Mouse (Mus musculus): Measurements from ENCODE around the gene Dbt.

The Dbt gene

DNA sequence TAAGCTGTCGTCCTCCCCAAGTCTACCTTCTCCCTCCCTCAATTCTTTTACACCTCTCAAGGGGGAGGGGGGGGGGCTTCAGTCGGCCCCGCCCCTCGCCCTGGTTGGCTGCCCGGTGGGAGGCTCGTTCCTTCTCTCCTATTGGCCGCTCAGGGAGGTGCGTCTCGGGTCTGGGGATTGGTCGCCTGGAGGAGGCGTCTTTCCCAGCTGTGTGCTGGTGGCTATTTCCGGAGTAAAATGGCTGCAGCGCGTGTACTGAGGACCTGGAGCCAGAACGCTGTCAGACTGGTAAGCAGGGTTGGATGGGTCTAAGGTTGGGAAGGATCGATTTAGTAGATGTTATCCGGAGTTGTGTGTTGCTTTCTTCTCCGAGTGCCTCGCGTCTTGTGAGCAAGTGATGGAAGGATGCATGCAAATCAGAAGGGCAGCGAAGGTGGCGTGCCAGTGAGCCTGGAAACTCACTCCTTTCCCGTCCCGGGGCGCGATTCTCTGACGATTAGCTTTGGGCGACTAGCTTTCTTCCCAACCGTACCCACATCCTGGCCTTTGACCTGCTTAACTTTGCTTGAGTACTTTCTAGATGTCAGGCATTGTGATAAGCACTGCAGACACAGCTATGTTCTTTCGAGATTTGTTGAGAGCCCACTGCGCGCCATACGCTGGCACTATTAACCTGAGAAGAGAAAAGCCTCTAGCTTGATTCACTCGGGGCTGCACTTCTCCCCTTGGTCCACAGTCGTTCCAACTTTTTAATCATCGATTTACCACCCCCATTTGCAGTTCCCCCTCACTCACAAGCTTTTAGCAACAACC, at the start of gene Dbt:
TSS of gene Dbt (plus strand) at position 167 of the 813 bp plus-strand sequence.
- DNase-seq (ENCODE audit: low read depth, low spot score), result peak; percentile 93

DNA sequence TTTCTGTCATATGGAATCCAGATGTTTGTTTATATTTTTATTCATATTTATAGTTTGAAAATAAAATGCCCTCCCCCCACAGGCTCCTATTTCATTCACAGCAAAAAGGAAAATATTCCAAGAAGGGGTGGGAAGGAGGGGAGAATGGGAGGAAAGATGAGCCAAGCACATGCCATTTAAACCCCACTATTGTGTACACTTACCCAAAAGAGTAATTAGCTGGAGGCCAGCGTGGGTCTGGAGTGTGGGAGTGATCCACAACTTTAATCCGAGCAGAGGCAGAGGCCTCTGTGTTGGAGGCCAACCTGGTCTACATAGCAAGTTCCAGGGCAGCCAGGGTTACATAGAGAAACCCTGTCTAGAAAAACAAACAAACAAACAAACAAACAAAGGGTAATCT, 48.6 kb upstream of the Dbt start:
- DNase-seq (ENCODE audit: low read depth, low spot score), result no peak

DNA sequence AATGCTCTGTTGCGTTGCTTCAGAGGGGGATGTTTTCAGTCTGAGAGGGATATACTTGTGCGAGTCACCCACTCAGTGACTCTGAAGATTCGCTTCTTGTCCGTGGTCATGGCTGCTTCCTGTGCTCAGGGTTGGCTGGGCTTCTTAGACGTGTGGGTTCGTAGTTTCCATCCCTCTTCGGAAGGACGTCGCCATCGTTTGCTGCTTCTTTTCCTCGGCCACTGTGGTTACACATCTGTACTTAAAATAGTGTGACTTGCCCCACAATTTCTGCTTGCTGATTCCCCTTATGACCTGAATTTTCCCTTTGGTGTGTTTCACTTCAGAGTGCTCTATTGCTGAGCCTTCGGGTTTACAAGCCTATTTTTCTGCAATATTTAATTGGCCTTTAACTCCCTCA, 47.2 kb upstream of the Dbt start:
- peak; percentile 62 for DNase-seq (ENCODE audit: low read depth, low spot score)

DNA sequence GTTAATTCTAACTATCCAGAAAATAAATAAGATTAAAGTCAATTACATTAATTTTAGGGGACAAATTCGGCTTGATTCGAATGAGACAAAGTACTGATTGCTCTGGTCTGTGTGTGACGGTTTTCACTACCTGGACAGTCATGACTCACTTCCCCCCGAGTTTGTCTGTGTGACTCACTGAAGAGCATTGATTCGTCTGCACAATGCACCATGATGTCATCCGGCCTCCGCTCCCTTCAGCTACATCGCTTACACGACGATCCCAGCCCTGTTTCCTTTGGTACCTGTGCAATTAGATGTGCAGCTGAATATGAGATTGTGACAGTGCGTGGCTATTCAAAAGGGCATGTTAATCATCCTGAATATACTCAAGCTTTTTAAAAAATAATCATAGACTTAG, 38.3 kb upstream of the Dbt start:
- DNase-seq (ENCODE audit: low read depth, low spot score), result peak; percentile 70

DNA sequence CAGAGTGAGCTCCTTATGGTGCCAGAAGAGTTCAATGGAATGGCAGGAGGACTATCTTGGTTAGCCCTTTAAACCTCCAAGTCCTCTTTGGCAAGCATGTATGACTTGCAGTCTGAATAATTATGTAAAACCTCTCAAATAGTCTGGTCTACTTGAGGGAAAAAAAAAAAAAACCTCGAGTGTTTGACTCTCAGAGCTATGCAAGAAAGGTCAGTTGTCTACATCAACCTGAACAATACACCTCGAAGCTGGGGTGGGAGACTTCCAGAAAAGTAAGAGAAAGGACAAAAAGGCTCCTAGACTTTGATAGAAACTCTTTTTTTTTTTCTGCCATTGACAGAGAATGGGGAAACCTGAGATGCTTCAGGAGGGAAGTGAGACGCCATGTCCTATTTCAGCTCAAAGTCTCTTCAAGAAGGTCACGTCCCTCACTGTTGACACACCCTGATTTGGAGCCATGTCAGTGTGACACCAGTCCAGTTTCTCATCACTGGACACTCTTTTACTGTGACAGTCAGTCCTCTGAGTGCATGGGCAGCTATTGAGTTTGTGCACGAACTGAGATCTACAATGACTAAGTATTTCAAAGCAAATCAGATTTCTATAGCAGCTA, 36.1 kb upstream of the Dbt start:
- DNase-seq (ENCODE audit: low read depth, low spot score), result no peak

DNA sequence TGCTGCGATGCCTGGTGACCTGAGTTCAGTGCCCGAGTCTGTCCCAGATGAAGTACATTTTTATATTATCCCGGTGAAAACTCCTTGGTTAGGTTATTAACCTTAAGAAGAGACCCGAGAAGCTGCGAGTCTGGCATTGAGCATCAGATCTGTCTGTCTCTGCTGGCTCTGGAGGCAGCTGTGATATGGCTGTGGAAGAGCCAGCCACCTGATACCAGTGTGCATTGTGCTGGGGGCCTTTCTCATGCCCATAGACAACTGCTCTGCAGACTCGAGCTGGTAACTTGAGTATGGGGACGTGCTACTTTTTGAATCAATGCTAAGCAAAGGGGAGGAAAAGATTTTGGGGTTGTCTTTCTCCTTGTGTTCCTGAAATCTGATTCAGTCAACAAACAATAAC, 35.5 kb upstream of the Dbt start:
- no peak for DNase-seq (ENCODE audit: low read depth, low spot score)

DNA sequence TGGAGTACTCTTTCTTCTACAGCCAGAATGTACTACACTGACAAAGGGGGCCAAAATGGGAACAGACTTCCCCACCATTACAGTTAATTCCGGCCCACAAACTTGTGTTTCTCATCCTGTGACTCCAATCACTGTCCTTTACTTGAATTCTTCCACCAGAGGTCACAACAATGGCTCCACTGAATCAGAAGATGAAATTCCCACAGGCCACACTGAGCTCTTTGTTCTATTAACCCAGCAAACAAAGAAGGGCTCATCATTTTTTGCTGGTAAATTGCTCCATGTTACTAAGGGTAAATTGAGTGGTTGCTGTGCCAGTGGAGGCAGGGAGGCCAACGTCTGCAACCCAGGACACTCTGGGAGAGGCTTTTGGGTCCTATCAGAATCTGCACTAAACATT, 32.8 kb upstream of the Dbt start:
- no peak for DNase-seq (ENCODE audit: low read depth, low spot score)

DNA sequence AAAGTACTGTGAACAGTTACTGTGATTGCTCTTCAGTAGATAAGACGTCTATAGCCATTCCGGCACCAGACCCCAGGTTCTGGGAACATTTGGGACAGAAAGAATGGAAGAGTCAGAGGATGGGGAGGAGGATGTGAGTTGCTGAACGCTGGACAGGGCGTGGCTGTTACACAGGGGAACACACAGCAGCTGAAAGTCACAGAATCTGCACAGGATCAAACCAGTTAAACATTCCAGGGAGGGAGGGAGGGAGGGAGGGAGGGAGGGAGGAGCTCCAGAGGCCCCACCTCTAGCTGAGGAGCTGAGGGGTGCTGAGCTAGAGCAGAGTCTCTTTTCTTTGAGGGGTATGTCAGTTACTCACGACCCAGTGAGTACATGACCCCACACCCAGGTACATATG, 31.9 kb upstream of the Dbt start:
- no peak for DNase-seq (ENCODE audit: low read depth, low spot score)

DNA sequence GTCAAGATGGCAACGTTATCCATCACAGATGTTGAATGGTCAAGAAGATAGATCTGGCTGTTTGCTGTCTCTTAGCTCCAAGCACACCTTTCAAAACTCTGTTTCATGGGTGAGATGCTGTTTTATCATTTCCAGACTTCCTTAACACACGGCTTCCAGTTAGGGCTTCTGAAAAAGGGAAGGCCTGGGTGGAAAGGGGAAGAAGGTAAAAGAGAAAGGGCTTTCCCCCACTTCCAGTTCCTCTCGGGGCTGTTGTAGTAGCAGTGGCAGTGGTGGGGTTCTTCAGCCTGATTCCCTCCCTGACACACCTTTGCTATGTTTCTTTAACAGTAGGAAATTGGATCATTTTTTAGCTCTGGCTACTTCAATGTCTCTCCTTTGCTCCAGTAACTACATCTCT, 30.1 kb upstream of the Dbt start:
- DNase-seq (ENCODE audit: low read depth, low spot score), result no peak

DNA sequence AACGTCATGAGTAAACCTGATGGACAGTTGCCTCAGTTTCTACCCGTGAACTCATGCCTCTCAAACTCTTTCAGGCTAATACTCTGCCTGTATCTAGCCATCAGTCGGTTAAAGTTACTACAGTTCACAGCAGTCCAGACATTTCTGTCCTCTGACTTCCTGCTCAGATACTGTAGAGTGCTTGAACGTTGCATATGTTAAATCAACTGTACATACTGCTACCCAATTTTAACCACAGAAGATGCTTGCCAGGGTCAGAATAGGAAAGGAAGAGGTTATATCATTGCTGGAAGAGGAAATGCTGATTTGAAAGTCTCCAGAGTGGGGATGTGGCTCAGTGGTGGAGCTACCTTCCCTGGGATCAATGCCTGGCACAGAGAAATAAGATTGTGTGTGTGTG, 29.6 kb upstream of the Dbt start:
- DNase-seq (ENCODE audit: low read depth, low spot score), result no peak

DNA sequence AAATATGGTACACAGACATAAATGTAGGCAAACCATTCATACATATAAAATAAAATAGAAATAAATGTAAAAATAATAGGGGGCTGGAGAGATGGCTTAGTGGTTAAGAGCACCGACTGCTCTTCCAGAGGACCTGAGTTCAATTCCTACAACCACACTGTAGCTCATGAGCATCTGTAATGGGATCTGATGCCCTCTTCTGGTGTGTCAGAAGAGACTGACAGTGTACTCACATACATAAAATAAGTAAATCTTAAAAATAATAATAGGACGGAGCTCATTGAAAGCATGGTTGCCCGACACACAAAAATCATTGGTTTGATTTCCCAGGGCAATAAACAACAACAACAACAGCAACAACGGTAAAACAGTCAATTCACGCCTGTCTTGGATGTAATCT, 21.9 kb upstream of the Dbt start:
- no peak for DNase-seq (ENCODE audit: low read depth, low spot score)

DNA sequence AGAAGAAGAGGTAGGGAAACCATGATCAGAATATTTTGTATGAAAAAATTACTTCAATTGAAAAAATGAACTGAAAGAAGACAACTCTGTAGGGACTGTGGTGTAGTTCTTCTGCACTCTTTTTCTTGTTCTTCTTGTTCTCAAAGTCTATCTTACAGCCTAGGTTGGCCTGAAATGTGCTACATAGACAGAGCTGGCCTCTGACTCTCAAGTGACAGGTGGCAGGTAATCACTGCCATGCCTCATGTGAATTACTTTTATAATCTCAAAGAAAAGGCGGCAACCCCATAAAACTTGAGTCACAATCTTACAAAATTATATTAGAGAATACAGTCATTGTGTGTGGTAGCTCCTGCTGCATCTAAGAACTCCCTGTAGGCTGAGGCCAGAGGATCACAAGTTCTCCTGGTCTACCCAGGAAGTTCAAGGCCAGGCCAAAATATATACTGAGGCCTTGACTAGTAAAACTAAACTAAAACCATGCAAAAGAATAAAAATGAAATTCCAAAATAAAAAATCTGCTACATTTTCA, 20.9 kb upstream of the Dbt start:
- no peak for DNase-seq (ENCODE audit: low read depth, low spot score)

DNA sequence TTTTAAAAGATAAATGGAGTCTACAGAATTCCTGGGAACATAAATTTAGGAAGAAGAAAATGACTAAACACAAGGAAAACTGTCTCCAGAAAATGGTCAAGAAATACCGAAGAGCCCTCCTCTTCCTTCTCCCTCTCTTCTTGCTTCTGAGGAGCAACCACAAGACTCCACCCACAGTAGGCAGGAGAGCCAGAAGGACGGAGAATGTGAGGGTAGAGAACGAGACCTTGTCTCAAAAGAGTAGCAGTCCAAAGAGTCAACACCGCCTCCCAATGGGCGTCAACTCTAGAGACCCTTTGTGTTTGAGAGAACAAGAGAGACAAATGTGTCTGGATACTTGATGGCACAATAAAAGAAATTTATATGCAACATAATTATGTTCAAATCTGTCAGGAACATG, 19.2 kb upstream of the Dbt start:
- no peak for DNase-seq (ENCODE audit: low read depth, low spot score)

DNA sequence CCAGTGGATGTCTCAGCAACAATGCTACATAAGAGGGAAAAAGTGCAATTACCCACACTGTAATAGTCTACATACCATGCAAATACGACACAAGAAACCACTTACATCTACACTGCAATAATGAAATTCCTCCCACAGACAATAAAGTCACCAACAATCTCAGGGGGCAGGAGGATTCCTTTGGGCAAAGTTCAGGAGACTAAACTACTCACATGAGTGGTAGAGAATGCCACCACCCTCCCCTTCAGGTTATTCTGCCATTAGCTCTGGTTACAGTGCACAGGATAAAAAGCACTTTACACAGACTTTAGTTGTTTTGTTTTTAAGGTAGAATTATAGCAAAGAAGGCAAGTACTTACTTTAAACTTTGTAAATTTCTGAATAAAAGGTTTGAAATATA, 17.2 kb upstream of the Dbt start:
- no peak for DNase-seq (ENCODE audit: low read depth, low spot score)

DNA sequence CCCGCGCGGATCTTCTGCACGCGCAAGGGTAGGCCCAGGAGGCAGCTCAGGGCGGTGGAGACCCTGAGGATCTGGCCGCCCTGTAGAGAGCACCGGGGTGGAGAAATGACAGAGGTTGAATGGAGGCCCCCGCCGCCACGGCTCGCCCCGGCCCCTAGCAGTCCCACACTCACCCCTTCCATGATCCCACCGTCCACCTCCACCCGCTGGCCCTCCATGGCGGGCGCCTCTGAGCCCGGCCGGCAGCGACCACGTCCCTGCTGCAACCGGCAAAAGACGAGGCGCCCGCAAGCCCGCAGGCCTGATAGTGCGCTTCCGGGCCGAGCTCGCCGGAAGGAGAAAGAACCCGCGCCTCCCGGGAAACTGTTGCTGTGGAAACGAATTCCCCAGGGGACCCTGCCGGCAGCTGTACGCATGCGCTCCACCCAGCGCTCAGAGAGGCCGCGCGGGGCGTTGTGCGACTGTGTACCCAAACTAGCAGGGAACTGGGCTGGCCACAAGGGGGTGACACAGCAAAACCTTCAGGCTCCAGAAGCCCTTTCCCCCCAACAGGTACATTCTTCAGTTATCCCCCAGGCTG, 5.0 kb upstream of the Dbt start, which contains the start of gene Rtca:
TSS of gene Rtca (minus strand) at position 437 of the 580 bp plus-strand sequence.
- peak; percentile 97 for DNase-seq (ENCODE audit: low read depth, low spot score)

DNA sequence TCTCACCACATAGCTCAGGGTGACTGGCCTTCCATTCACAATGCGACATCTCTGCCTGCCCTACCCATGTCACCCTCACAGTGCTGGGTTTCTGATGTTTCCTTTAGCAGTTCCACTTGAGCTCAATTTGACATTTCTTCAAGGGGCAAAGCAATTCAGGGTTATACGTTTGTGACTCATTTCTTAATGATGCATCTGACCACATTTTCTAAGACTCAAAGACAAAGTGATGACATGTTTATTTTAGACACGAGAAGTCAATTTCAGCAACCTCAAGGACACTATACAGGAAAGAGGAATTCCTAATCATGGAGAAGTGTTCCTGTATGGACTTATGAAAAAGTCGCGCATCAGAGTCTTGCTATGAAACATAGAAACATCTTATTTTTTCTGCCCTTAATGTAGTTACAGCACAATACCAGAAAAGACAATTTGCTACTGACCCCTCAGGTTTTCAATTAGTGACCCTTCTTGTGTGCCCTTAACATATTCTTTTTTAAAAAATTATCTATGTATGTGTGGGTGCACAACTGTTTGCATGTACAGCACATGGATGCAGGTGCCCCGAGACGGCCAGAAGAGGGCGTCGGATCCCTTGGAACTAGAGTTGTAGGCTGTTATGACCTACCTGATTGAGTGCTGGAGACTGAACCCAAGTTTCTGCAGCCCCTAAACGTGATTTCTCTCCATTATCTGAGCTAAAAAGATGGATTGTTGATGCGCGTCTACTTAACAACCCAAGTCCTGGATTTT, 543 bp upstream of the Dbt start:
- DNase-seq (ENCODE audit: low read depth, low spot score), result peak; percentile 13

DNA sequence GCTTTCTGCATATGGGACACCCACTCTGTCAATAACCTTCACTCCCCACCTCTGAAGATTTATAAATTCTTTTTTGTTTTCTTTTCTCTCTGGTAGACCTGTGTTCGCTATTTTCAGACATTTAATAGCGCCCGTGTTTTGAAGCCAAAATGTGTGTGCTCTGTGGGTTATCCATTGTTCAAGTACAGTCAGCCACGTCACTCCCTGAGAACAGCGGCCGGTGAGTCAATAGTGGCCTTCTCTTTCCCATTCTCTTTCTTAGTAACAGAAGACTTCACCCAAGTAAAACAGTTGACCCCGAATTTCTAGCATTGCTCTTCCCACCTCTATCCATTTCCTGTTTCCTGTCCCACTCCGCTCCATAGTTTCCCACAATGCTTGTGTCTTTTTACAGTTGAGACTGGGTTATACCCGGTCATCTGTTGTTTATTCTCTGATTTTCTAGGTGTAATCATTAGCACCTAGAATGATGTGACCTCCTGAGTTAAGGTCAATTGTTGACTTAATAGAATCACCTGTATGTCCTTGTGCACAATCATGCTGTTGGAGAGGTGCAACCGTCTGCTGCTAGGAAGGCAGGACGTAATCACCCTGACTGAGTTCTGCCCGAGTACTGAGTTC, 7.4 kb downstream of the Dbt start:
- no peak for DNase-seq (ENCODE audit: low read depth, low spot score)

DNA sequence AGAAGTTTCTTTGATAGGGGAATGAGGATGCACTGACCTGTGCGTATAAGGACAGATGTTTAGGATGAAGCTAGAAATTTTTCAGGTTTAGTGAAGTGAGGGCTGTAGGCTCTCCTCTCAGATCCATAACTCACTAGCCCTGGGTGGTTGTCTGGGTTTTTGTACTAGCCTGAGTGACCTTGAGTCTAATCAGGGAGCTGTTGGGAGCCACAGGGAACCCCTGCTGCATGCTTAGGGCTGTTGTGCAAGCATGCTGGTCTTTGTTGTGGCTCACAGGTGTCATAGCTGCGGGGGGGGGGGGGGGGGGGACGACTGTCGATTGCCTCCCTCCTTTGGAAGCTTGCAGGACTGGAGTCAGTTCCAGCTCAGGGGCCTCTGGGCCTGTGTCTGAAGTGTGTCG, 16.9 kb downstream of the Dbt start:
- no peak for DNase-seq (ENCODE audit: low read depth, low spot score)

DNA sequence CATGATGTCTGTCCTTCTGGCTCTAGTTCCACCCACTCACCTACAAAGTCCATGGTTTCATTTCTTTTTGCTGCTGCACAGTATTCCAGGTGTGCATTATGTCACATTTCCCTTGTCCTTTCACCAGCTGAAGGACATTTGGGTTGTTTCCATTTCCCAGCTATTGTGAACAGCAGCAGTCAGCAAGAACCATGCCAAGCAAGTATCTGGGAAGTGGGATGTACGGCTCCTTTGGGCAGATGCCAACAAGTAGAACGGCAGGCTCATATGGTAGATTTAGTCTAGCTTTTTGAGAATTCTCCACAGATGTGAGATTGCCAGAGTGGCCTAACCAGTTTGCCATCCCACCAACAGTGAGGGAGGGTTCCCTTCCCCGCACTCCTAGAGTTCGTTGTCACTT, 18.0 kb downstream of the Dbt start:
- no peak for DNase-seq (ENCODE audit: low read depth, low spot score)

DNA sequence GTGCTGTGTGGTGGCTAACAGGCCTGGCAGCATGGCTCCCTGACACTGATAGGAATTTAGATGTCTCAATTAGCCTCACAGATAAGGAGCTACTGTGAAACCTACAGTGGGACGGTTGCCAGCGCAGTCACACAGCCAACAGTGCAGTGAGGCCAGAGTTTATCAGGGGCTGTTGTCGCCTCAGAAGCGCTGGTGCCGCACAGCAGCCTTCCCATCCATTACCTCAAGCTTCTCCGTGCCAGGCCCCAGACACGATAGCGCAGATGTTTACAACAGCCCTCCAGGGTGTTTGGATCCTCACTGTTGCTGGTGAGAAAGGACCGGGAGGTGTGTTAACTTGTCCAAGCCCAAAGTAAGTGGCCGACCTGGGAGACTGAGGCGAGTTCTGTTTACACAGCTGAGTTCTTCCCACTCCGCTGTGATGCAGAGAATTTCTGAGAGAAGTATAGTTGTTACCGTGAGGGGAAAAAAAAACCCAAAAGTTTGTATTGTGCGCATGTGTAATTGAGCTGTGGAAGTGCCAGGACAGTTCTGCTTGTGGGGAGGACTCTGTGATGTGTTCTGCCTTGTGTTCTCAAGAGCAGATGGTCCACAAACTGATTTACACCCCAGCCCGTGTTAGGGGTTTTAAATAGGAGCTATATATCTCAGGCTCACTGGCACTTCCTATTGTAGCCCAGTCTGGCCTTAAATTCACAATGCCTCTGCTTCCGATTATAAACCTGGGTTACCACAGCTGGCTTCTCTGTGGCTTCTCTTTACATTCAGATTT, 23.7 kb downstream of the Dbt start:
- DNase-seq (ENCODE audit: low read depth, low spot score), result no peak

DNA sequence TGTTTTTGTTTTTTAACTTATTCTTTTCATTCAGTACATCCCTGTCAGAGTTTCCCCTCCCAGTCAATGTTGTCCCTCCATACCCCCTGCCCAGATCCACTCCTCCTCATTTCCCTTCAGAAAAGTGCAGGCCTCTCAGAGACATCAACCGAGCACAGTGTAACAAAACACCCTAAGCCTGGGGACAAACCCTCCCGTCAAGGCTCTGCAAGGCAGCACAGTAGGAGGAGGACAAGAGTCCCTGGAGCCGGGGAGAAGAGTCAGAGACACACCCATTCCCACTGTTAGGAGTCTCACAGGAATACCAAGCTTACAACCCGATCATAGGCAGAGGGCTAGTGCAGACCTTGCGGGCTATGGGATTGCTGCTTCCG, 24.3 kb downstream of the Dbt start:
- DNase-seq (ENCODE audit: low read depth, low spot score), result no peak
